Mouse (Mus musculus) gastrocnemius, adult 8-10 months (tissue): Measurements from ENCODE around the gene Sorbs1. TPM values are rescaled to one million over a fixed set of nuclear protein-coding genes. Genes with fewer than 3 reads are reported as not detected.

Experiments used
- DNase-seq, 2 experiments: peaks; one replicate each; pipeline ENCODE4 v3.0.0; 2022; ENCODE audit warnings: low spot score in 2 of 2
- total RNA-seq, 4 experiments: library from RNA; stranded (reverse); gene quantifications; 2 replicates each; pipeline ENCODE4 v1.2.4; 2022

The Sorbs1 gene
- total RNA-seq, 4 experiments from 2014 or later, result 169 to 173 (median 171) TPM

DNA sequence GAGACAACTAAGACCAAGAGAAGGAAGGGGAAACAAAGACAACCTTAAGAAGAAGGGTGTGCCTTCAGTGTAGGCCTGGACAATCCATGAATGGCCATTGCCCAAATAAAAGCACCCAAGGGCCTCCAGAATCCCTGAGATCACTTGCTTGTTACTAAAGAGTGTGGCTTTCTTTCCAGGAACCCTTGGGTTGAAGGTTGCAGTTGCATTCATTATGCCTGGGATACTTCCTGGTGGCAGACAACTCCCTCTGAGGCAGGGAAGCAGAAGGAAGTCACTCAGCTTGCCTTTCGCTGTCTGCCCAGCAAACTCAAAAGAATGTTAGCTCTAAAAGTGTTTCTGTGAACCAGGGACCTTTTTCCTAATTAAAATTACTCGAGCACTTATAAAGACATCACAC lies 164.9 kb downstream of the Sorbs1 start:
- no peak for DNase-seq

DNA sequence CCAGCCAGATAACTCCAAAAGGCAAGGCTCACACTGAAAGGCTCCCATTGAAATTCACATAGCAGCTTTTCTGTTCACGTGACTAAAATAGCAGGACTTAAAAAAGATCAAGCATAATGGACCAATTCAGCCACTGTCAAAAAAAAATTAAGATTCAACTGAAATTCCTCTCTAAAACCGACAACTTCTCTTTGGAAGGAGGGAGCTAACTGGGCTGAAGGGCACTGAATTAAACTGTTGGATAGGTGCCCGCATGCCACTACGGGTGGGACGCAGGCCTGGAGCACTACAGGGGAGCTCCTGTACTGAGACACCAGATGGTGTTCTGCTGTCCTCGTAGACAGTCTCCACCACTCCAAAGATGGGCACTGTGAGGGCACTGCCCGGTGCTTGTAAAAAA lies 165.4 kb downstream of the Sorbs1 start:
- no peak for DNase-seq

GRCm38 (mm10) chr19:40346908-40347307 lies 166.7 kb downstream of the Sorbs1 start:
- DNase-seq, result no peak

DNA sequence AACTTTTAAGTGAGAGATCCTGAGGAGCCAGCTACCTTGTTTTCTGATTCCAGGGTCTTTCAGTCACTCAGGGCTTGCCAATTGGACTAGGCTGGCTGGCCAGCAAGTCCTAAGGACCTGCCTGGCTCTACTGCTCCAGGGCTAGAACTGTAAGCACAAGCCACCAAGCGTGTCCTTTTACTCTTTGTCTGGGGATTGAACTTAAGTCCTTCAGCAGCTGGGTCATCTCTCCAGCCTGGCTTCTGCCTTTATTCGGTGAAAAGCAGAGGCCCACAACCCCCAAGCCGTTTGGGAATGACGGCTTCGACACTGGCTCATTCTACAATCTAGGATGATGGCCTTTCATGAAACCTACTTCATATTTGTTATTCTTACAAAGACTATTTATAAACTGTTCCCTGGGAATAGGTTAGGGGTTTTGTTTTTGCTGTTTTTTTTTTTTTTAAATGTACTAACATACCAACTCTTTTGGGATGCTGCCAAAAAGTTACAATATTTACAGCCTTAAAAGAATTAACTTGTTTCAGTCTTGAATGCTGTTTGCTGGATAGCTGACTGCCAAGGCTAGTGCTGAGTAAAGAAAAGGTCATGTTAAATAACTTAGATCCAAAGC lies 167.2 kb downstream of the Sorbs1 start:
- DNase-seq, result no peak

DNA sequence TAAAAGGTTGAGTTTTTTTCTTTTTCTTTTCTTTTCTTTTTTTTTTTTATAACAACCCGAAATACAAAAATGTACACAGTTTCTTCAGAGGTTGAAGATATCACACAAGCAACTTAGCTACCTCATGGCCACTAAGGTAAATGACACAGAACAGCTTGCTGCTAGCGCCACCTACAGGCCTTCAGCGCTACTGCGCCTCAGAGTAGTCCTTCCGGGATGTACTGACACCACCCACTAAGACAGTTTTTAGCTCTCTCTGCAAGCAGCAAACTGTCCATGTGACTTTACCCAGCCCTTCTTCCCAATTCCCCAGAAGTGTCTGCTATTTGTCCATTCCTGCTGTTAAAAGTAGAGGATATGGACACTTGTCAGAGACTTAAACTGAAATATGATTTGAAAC lies 167.9 kb downstream of the Sorbs1 start:
- DNase-seq, result peak in 1 of 2 experiments; percentile 31

- peak; percentile 56 to 60 for DNase-seq
These were observed 170.6 kb downstream of the Sorbs1 start for GRCm38 (mm10) chr19:40343018-40343417.

- no peak for DNase-seq
These were observed 172.4 kb downstream of the Sorbs1 start for GRCm38 (mm10) chr19:40341141-40341540.

- no peak for DNase-seq
These were observed 176.9 kb downstream of the Sorbs1 start for GRCm38 (mm10) chr19:40336694-40337093.

DNA sequence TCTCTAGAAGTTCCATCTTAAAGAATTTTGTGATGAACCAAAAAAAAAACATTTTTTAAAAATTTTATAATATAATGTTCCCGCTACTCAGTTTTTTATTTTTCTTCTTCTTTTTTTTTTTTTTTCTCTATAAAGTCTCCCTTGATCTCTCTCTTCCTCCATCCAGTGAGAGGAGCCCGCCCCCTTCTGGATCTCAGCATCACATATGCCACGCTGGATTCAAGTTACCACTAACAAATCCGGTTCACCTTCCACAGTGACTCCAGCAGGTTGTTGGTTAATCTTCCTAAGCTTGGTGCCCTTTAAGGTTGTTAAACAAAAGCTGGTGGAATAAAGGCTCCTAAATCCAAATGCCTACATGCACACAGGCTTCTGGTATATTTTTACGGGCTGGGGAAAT lies 179.7 kb downstream of the Sorbs1 start:
- no peak for DNase-seq

DNA sequence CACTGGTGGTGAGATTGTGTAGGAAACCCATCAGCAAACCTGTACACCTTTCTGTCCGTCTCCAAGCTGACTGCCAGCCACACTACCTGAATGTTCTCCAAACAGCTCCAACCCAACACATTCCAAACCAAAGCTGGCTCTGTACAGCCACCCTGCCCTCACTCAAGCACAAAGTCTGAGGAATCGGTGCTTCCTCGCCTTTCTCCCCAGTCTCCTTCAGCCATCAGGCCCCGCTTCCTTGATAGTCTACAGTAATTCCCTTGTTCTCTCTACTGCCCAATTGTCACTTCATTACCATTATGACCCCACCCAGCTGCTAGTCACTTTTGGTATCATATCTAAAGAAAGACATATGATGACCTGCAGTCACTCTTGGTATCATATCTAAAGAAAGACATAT lies 180.5 kb downstream of the Sorbs1 start:
- no peak for DNase-seq

GRCm38 (mm10) chr19:40332303-40332702 lies 181.3 kb downstream of the Sorbs1 start:
- DNase-seq, result no peak

DNA sequence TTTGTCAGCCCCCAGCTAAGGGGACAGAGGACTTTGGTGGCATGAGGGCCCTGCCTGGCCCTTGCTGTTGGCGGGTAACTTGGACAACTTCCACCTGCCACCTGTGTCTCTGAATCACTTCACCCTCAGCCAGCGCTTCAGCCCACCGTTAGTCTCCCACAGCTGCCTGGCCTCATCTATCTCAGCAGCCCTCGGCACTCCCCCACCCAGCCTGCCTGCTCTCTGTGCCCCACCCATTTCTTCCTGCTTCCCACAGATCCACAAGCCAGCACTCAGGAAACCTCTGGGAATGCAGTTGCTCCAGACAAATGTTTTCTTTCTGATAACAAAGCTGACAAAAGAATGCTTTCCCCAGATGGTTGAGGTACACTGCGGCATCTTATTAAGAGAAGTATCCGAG lies 181.7 kb downstream of the Sorbs1 start:
- DNase-seq, result no peak

- no peak for DNase-seq
These were observed 187.5 kb downstream of the Sorbs1 start for GRCm38 (mm10) chr19:40326126-40326525.

GRCm38 (mm10) chr19:40325381-40325780 lies 188.2 kb downstream of the Sorbs1 start:
- no peak for DNase-seq

DNA sequence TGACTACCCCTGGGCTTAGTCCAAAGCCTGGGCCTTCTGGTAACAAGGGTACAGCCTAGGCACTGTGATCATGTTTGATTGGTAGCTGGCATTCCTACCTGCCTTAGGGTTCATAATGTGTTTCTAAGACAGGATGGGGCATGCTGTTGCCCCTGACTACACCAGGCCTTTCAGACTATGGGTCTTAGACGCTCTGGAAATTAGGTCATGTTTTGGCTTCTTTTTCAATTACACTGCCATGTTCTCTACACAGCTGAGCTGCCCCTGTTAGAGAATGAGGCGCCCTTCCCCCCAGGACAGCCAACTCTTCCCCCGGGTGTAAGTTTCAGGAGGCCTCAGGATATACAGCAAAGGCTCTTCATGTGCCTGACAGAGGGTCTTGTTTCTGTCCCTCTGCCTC lies 191.4 kb downstream of the Sorbs1 start:
- DNase-seq, result no peak

DNA sequence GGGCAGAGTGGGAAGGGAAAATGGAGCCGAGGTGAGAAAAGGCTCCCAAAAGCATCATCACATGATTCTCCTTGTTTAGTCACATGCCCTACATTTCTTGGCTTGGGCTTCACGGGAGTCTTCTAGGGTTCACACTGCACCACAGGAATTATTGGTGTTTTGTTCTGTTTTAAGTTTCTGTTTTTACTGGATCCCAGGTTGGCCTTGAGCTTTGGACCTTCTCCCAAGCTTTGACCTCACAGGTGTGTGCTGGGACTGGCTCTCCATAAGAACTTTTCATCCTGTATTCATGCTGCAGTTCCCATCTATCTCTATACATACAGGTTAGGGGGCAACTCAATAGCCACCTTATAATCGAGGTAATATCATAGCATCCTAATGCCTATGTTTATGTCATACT lies 194.4 kb downstream of the Sorbs1 start:
- DNase-seq, result no peak

DNA sequence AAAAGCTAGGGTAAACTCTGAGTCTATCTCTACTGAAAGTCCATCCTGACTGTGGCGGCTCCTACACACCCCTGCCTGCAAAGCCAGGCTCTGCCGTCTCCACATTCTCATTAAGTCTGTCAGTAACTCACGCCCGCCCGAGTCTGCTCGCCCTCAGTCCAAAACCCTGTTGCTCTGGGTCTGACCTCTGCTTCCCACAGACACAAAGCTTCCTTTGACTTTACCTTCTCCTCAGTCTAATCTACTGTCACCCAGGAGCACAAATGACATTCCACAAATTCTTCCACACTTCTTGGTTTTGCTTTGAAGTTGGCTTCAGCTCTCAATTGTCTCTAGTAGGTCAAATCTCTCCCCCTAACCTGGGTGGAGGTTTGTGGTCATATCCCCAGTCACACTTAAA lies 195.1 kb downstream of the Sorbs1 start:
- DNase-seq, result no peak

DNA sequence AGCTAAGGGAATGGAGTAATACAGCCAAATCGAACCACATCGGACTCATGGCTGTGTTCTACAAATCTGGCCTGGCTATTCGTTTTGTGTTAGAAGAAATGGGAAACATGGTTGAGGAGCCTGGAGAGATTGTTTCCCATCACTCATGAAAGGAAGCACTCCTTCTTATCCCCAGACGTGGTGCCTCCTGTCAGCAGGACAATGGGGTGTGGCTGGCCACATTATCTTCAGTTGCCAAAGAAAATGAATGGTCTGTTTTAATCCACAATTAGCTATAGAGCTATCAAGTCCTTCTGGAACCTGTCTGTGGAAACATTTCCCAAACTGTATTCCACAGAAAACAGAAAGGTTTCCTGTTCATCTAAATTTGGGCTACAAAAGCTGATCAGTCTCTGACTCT lies 196.6 kb downstream of the Sorbs1 start:
- no peak for DNase-seq

DNA sequence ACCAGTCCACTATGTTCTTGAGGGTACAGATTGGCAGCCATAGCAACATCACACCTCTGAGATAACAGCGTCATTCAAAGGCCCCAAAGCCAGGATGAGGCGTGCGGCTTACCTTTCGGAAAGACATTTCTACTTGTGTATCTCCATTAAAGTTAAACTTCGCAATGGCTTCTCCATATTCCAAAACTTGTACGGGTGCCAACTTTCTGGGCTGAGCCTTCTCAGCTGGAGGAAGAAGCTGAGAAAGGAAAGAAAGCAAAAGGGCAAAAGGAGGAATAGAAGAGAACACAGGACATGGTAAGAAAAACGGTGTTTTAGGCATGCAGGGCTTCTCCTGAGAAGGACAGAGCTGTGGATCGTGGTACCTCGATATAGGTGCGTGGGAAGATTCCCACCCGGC lies 199.3 kb downstream of the Sorbs1 start:
- DNase-seq, result no peak

GRCm38 (mm10) chr19:40311631-40312030 lies 201.9 kb downstream of the Sorbs1 start:
- DNase-seq, result no peak

DNA sequence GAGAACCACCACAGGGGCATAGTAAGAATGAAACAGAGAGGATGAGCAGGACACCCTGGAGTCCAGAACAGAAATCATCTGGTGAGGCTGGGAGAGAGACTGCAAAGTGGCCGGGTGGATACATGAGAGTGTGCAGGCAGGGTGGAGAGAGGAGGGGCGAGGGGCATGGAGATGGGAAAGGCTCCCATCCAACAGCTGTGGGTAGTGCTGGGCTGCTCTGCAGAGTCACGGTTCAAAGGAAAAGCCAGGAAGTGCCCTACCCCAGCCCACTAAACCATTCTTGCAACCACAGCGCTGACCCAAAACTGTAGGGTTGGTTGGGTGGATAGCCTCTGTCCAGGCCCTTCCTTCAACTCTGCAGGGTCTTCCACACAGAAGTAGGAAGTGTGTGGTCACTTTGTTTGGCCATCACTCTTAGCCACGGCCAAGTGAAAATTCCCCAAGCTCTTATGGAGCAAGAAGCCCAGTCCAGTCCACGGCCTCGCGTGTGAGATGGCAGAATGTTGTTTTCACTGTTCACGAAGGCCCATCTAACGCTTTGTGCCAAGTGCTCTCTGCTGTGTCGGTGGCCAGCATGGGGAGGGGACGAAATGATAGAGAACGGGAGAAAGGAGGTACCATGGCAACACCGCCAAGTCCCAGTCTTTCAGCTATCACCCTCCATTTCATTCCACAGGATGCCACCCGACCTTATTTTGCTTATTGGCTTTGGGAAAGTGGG lies 203.0 kb downstream of the Sorbs1 start:
- DNase-seq, result no peak

DNA sequence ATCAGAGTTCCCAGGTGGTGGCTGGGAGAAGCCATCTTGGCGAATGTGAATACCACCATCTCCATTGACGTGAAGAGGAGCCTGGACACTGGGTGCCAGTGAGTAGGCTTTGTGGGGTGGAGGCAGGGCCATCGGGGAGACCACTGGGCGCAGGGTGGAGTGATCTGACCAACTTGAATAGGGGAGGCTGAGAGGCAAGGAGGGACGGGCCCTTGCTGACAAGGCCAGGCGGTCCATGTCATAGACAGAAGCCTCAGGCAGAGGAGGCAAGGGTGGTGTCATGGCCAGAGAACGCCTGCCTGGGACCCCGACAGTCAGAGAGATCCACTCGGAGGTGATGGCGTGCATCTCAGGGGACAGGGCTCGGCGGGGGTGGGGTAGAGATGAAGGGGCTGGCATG lies 203.7 kb downstream of the Sorbs1 start:
- no peak for DNase-seq

DNA sequence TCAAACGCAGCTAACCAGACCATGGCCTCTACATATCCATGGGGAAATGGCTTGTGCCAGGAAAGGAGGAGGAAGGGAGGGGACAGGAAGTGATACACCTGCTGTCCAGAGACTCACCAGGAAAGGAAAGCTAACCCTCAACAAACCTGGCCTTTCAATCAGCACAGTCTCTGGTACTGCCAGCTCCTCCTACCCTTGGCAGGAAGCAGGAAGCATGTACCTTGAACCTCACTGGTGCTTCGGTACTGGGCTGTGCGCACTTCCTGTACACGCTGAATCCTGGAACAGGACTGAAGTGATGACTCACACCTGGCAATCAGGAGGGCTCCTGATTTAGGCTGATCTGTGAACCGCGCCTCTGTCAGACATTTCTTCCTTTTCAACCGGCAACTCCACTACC lies 206.0 kb downstream of the Sorbs1 start:
- no peak for DNase-seq
